Mouse (Mus musculus) midbrain, postnatal 0 days (tissue): ENCODE results near the gene Shroom3. TPM values are rescaled to one million over a fixed set of nuclear protein-coding genes. Genes with fewer than 3 reads are reported as not detected.

Experiments used
- ATAC-seq: fragments of 200-750 bp; cut with Nextera tagmentation; 2 replicates; pipeline ENCODE4 v1.8.0; 2017; ENCODE audit warnings: moderate number of reproducible peaks, mild to moderate bottlenecking, moderate TSS enrichment, moderate library complexity; ENCODE audit not compliant: low FRiP score
- DNase-seq: peaks from one replicate; pipeline ENCODE4 v3.0.0-alpha.2; 2015; ENCODE audit warnings: low spot score
- H3K27ac ChIP-seq: fragments of 300-500 bp; sonication (generic); 2 replicates; pipeline ENCODE4 v1.5.1; 2014; ENCODE audit warnings: low read depth, mild to moderate bottlenecking, low read length, mixed read lengths
- H3K27me3 ChIP-seq: fragments of 300-500 bp; sonication (generic); 2 replicates; pipeline ENCODE4 v1.6.1; 2014; ENCODE audit warnings: low read length, control low read depth, mixed read lengths; ENCODE audit not compliant: insufficient read depth
- H3K36me3 ChIP-seq: fragments of 300-500 bp; sonication (generic); 2 replicates; pipeline ENCODE4 v1.6.1; 2014; ENCODE audit warnings: low read length, control low read depth, mixed read lengths; ENCODE audit not compliant: insufficient read depth
- H3K4me1 ChIP-seq: fragments of 300-500 bp; sonication (generic); 2 replicates; pipeline ENCODE4 v1.6.1; 2014; ENCODE audit warnings: mild to moderate bottlenecking, control low read depth, antibody characterized with exemption, low read length, mixed read lengths; ENCODE audit not compliant: insufficient read depth
- H3K4me2 ChIP-seq: fragments of 300-500 bp; sonication (generic); 2 replicates; pipeline ENCODE4 v1.6.1; 2014; ENCODE audit warnings: low read depth, mild to moderate bottlenecking, low read length, mixed read lengths; ENCODE audit not compliant: poor library complexity, severe bottlenecking
- H3K4me3 ChIP-seq: fragments of 300-500 bp; sonication (generic); 2 replicates; pipeline ENCODE4 v1.5.1; 2014; ENCODE audit warnings: low read depth, mild to moderate bottlenecking, low read length, moderate library complexity
- H3K9ac ChIP-seq: fragments of 300-500 bp; sonication (generic); replicated peaks from 2 replicates; pipeline ENCODE4 v1.6.1; 2014; ENCODE audit warnings: mild to moderate bottlenecking, low read length, moderate library complexity, mixed read lengths; ENCODE audit not compliant: poor library complexity, severe bottlenecking
- H3K9me3 ChIP-seq: fragments of 300-500 bp; sonication (generic); 2 replicates; pipeline ENCODE4 v1.6.1; 2016; ENCODE audit warnings: low read length, control low read depth
- CTCF ChIP-seq: IDR thresholded peaks from 2 replicates; pipeline ENCODE4 v1.5.1; 2016; ENCODE audit warnings: antibody characterized with exemption, mild to moderate bottlenecking
- WGBS: fragments of 180-500 bp; shearing (Covaris S2); extraction: QIAGEN DNeasy Blood & Tissue Kit; methylation state at CpG from one replicate; pipeline ENCODE4 v1.1.7; 2014; 5-methylcytosine and 5-hydroxymethylcytosine counted together
- polyA plus RNA-seq: library from polyadenylated mRNA; unstranded; fragments of >200 nt; fragmentation: Nextera tagmentation; extraction: Ambion mirVana; gene quantifications from 2 replicates; pipeline ENCODE4 v1.2.1, GENCODE M21; 2015
- total RNA-seq: library from RNA; depleted of rRNA; stranded (reverse); fragments of >200 nt; gene quantifications from 2 replicates; pipeline ENCODE4 v1.2.3, GENCODE M21; 2014; rRNA removed

The Shroom3 gene
- total RNA-seq (5.5 and 8.1 TPM in 2 replicates), polyA plus RNA-seq (0.92 and 1.2 TPM in 2 replicates)

GRCm38 (mm10) chr5:92683351-92683807 lies at the start of gene Shroom3:
TSS of gene Shroom3 (plus strand) at chr5:92683435.
- DNase-seq (peak; percentile 26), ATAC-seq (no peak)
- Histone ChIP-seq H3K27ac (no peak within 1 kb of the TSS), H3K9me3 (no peaks in the 10 kb centered on the region), H3K9ac (peak within 1 kb of the TSS; percentile 51), H3K27me3 (no peaks in the 10 kb centered on the region), H3K36me3 (no peaks in the 10 kb centered on the region), H3K4me2 (peak within 1 kb of the TSS; percentile 99), H3K4me1 (no peaks in the 10 kb centered on the region), H3K4me3 (peak within 1 kb of the TSS; percentile 49)
- TF ChIP-seq CTCF, result no peak
- 0% methylated on average over 26 of the region's 26 CpGs for WGBS

- WGBS, result 69% methylated on average over 4 of the region's 4 CpGs
- Histone ChIP-seq H3K27me3 (no peaks in the 10 kb centered on the region), H3K4me3 (no peak overlapping the region), H3K36me3 (no peaks in the 10 kb centered on the region), H3K9me3 (no peaks in the 10 kb centered on the region), H3K9ac (no peak overlapping the region), H3K4me1 (no peaks in the 10 kb centered on the region), H3K27ac (no peak overlapping the region), H3K4me2 (no peak overlapping the region)
- ATAC-seq, result no peak
- TF ChIP-seq CTCF, result no peak
- no peak for DNase-seq
These were observed 49.7 kb upstream of the Shroom3 start for GRCm38 (mm10) chr5:92633526-92633925.

- Histone ChIP-seq H3K4me2 (no peak overlapping the region), H3K9ac (no peak overlapping the region), H3K27ac (no peak overlapping the region), H3K27me3 (no peaks in the 10 kb centered on the region), H3K9me3 (no peaks in the 10 kb centered on the region), H3K36me3 (no peaks in the 10 kb centered on the region), H3K4me3 (no peak overlapping the region), H3K4me1 (no peaks in the 10 kb centered on the region)
- ATAC-seq (peak; percentile 70; the same call in 1 of the 2 replicates), DNase-seq (peak; percentile 8)
- no peak for TF ChIP-seq CTCF
- whole genome bisulfite sequencing, result 67% methylated on average over 3 of the region's 3 CpGs
These were observed 48.3 kb upstream of the Shroom3 start for GRCm38 (mm10) chr5:92634916-92635315.

GRCm38 (mm10) chr5:92635891-92636290 lies 47.3 kb upstream of the Shroom3 start:
- Histone ChIP-seq H3K9me3 (no peaks in the 10 kb centered on the region), H3K4me3 (no peak overlapping the region), H3K36me3 (no peaks in the 10 kb centered on the region), H3K27ac (no peak overlapping the region), H3K4me2 (no peak overlapping the region), H3K27me3 (no peaks in the 10 kb centered on the region), H3K9ac (no peak overlapping the region), H3K4me1 (no peaks in the 10 kb centered on the region)
- no peak for TF ChIP-seq CTCF
- no peak for ATAC-seq
- no peak for DNase-seq
- WGBS, result 87% methylated on average over 5 of the region's 5 CpGs

GRCm38 (mm10) chr5:92640861-92641260 lies 42.4 kb upstream of the Shroom3 start:
- H3K9me3 ChIP-seq, result no peaks in the 10 kb centered on the region
- no peaks in the 10 kb centered on the region for H3K4me1 ChIP-seq
- H3K27me3 ChIP-seq, result no peaks in the 10 kb centered on the region
- H3K36me3 ChIP-seq, result no peaks in the 10 kb centered on the region
- no peak for ATAC-seq
- H3K9ac ChIP-seq, result no peak overlapping the region
- no peak overlapping the region for H3K4me3 ChIP-seq
- WGBS, result 78% methylated on average over 3 of the region's 3 CpGs
- no peak for TF ChIP-seq CTCF
- H3K4me2 ChIP-seq, result no peak overlapping the region
- DNase-seq, result no peak
- H3K27ac ChIP-seq, result no peak overlapping the region

- DNase-seq, result peak; percentile 73
- H3K27ac ChIP-seq, result no peak overlapping the region
- no peak for ATAC-seq
- no peak overlapping the region for H3K9ac ChIP-seq
- no peaks in the 10 kb centered on the region for H3K9me3 ChIP-seq
- no peaks in the 10 kb centered on the region for H3K27me3 ChIP-seq
- H3K4me2 ChIP-seq, result no peak overlapping the region
- H3K4me1 ChIP-seq, result no peaks in the 10 kb centered on the region
- 3% methylated on average over 1 of the region's 1 CpGs for WGBS
- H3K4me3 ChIP-seq, result no peak overlapping the region
- peak; percentile 79 for TF ChIP-seq CTCF
- H3K36me3 ChIP-seq, result no peaks in the 10 kb centered on the region
These were observed 27.0 kb upstream of the Shroom3 start for GRCm38 (mm10) chr5:92656256-92656655.
